Mouse (Mus musculus): Measurements from ENCODE around the gene Frrs1.

GRCm38 (mm10) chr3:116859752-116860151, 488 bp downstream of the Frrs1 start:
- TF ChIP-seq CTCF (conservative IDR thresholded peaks at IDR 0.05; ENCODE audit: low read length) (no peak), POU5F1 (IDR thresholded peaks at IDR 0.05; ENCODE audit: borderline replicate concordance, low read length) (no peak)

Data from E14TG2a.4 (cell line).